Mouse (Mus musculus) cerebellum, postnatal 25 days (tissue): Measurements from ENCODE around the gene Ntn3.
A peak's percentile ranks its signal among the peaks of the same experiment; 100 is the strongest.

Experiments used
- DNase-seq, 2 experiments: peaks; one replicate each; pipeline ENCODE4 v3.0.0; 2021; ENCODE audit warnings: mixed read lengths in 2 of 2

Gene Ntn3

GRCm38 (mm10) chr17:24173423-24173822, 35.9 kb downstream of the Ntn3 start:
- DNase-seq, result peak; percentile 78 to 85

GRCm38 (mm10) chr17:24171738-24172137, 37.6 kb downstream of the Ntn3 start:
- no peak for DNase-seq

- DNase-seq, result no peak
These were observed 38.6 kb downstream of the Ntn3 start for GRCm38 (mm10) chr17:24170729-24171128.

- DNase-seq, result peak in 1 of 2 experiments; percentile 32
These were observed 39.2 kb downstream of the Ntn3 start for GRCm38 (mm10) chr17:24170125-24170524.

- DNase-seq, result peak; percentile 98 to 99
These were observed 39.8 kb downstream of the Ntn3 start, which contains the start of gene Atp6v0c for GRCm38 (mm10) chr17:24169317-24170065. Gene Atp6v0c, minus strand, starts transcription at chr17:24169702.

GRCm38 (mm10) chr17:24168590-24169277, 40.6 kb downstream of the Ntn3 start:
- DNase-seq, result peak in 1 of 2 experiments; percentile 81

- DNase-seq, result no peak
These were observed 41.3 kb downstream of the Ntn3 start for GRCm38 (mm10) chr17:24167891-24168505.

DNA sequence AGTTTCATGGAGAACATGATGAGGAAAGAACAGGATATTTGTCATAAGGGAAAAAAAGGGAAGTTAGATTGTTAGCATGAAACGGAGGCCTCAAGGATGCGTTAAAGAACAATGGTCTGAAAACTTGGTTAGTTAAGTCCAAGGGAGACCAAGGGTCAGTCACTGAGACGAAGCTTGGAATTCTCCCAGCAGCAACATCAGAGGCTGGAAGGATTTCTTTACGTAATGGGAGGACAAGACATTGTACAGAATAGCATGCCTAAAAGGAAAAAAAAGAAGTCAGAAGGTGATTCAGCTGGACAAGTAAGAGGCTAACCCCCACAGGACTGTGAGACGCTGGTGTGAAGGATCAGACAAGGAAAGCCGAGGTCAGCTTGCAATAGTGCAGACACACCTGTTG, 42.2 kb downstream of the Ntn3 start:
- DNase-seq, result no peak

GRCm38 (mm10) chr17:24164566-24165259, 44.6 kb downstream of the Ntn3 start:
- no peak for DNase-seq

DNA sequence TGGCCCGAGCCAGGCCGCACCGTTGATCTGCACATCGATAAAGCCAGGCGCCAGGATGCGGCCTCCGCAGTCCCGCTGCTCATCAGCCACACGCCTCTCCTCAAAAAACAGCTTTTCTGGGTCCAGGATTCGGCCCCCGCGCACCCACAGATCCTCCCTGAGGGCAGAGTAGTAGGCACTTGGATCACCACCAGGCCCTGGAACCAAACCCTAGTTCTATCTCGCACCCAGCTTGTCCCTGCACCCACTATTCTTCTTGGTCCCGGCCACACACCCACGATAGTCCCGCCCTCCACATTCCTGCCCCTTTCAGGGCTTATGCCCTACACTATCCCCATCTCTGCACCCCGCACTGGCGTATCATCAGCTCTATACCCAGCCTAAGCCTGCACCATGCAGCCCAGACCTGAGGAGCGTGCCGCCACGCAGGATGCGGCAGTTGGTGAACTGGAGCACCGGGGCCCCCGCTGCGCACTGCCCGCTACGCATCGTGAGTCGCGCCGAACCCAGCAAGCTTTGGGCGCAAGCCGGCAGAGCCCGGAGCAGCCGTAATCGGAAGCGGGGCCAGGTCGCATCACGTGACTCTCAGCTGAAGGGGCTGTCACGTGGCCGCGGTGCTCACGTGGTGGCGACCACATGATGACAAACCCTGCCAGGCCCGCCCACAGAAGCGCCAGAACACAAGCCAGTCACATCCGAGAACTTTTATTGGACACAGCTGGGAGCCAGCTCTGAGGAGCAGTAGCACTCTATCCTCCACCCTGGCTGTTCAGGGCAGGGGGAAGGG, 46.0 kb downstream of the Ntn3 start, which contains the start of gene Amdhd2:
Gene Amdhd2 (minus strand): TSS at position 591 of the 787 bp plus-strand sequence.
- peak; percentile 94 to 98 for DNase-seq

DNA sequence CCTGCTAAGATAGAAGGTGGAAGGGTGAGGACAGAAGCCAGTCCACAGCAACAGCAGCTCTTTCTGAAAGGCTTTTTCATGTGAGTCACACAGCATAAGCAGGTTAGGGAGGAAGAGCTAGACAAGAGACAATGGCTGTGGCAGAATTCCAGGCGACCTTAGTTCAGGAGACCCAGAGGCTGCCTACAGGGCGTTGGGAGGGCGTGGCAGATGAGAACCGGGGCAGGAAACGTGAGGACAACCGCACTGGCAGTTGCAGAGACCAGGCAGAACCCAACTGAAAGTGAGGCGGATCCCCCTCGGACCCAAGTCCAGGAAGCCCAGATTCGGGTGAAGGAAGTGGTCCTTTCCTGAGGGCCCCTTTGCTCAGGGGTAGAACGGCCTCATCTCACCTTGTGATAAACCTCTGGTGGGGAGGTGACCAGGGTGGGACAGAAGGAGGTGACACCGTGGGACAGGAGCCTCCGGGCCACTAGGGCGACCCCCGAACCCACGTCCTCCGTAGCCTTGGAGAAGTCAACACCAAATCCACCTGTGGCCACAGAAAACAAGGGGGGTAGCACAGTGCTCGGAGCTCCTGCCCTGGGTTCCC, 46.7 kb downstream of the Ntn3 start:
- peak; percentile 20 to 46 for DNase-seq

GRCm38 (mm10) chr17:24161466-24161865, 47.9 kb downstream of the Ntn3 start:
- DNase-seq, result no peak

DNA sequence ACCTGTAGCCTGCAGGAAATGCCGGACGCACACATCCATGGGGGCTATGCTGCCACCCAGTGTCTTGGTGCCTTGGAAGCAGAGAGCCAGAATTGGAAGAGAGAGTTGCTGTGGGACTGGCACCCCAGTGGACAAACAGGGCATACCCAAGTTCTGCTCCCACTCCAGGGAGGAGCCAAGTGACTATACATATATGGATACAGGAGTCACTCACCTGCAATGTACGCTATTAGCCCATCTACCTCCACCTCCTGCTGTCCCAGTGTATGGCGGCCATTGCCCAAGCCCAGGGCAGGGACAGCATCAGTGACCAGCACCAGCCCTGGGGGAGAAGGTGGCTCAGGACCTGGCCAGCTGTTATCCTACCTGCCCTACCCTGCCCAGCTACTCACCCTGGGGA, 51.8 kb downstream of the Ntn3 start:
- no peak for DNase-seq

- DNase-seq, result peak in 1 of 2 experiments; percentile 7
These were observed 52.2 kb downstream of the Ntn3 start for GRCm38 (mm10) chr17:24157121-24157520.

DNA sequence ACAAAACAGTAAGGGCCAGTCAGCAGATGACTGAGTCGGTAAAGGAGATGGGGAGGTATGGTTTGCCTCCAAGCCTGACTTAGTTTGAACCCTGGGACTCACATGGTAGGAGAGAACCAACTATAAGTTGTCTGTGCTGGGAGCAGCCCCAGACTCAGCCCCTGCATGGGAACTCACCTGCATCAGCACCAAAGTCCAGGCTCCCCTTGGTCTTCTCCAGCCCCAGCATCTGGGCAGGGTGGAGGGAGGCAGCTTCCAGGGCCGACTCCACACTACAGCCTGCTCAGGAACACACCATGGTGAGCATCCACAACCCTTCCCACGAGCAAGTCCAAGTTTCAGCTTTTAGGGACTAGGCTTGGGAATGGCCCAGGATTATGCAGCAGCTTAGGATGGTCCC, 52.9 kb downstream of the Ntn3 start:
- DNase-seq, result no peak

GRCm38 (mm10) chr17:24155742-24156141, 53.6 kb downstream of the Ntn3 start:
- DNase-seq, result no peak

GRCm38 (mm10) chr17:24154463-24154862, 54.9 kb downstream of the Ntn3 start:
- no peak for DNase-seq
